Mouse (Mus musculus) testis, postnatal 14 days (tissue): Measurements from ENCODE around the gene Fstl5.

Experiments used
- DNase-seq: peaks from one replicate; pipeline ENCODE4 v3.0.0; 2021; ENCODE audit warnings: low spot score

Fstl5 gene

DNA sequence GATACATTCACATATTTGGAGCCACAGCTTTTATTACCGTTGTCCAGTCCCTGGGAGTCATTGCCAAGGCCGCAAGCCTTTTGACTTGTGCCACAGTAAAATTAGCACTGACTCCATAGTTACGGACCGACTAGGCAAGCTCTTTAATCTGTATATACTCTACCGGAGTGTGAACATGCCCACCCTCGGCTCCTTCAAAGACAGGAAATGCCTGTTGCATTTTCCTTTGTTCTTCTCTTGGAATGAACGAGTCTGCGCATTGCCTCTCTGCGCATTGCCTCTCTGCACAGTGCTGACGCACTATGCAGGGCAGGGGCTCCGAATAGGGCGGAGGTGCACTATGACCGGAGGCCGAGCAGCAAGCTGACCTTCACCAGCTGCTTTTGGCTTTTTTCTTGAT, 434.7 kb downstream of the Fstl5 start:
- DNase-seq = no peak

DNA sequence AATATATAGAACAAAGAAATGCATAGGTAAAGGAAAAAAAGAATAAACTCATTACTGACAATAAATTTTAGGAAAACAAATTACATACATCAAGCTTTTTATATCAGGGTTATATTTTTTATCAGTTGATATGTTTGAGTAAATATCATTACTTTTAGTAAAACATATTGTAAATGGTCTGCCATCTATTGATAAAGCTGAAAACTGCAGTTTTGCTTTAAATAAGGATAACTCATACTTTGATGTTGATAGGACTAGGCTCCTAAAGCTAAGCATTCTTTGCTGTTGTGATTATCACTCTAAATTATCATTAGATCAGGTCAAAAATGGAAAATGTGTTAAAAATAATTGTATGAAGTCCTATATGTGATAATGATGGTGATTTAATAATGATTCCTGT, 493.3 kb downstream of the Fstl5 start:
- DNase-seq = no peak

DNA sequence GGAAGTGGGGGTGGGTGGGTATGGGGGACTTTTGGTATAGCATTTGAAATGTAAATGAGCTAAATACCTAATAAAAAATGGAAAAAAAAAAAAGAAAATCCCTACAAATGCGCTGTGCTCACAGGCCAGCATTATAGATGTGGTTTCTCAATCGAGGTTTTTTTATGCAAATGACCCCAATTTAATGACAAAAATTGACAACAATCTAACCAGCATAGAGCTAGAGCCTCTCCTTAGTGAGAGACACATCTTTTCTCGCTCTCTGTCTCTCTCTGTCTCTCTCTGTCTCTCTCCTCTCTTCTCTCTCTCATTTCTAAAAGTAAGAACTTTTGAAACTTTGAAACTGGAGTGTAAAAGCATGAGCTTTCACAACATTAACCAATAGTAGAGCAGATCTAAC, 498.4 kb downstream of the Fstl5 start:
- DNase-seq = no peak

DNA sequence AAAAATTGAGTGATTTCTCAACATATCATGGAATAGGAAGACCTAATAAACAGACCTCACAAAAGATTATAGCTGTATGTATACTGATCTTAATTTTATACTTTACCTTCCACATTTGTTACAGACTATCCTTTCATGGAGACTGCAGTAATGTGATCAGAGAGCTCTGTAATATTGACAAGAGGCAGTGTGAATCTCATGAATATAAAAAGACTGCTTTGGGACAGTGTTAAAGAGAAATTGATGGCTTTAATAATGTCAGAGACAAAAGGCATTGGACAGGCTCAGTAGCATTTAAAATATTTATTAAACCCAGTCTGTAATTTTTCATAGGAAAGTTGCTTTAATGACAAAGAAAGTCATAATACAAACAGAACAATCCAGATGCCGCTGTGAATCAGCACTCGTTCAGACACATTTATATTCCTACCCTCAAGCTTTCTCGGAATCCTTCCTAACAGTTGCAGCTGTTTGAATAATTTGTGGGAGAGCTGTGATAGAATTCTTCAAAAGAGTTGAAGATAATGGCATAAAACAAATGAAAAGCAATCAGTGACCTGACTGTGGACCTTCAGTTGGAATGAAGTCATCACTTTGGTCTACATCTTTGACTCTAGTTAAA, 499.0 kb downstream of the Fstl5 start:
- DNase-seq = no peak

DNA sequence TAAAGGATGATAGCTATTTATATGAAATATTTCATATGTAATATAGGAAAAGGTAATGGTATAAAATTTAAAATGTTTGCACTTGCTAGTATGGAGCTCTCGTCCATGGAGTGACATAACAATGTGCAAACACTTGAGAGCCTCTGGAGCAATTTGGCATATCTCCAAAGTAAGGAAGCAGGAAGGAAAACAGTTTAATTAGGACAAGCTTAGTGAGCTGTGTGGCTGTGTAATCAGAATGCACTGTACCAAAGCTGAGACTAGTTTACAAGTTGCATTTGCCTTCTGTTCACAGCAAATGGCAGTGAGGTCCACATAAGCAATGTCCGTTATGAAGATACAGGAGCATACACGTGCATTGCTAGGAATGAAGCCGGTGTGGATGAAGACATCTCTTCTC, 519.1 kb downstream of the Fstl5 start:
- no peak for DNase-seq

DNA sequence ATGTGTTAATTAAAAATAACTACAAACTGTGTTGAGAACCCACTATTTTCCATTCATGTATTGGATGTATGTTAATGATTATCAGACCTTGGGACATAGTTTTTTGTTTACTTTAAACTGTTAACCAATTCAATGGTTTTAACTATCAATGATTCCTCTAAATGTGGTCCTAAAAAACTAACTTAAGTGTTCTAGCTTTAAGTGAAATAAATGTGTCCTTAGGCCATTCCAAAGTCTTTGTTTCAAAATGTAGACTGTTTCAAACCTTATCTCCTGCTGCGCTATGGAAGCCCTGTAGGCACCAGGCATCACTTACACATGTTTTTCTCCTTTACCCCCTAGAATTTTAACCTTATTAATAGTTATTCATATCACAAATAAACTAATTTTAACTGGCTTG, 546.0 kb downstream of the Fstl5 start:
- no peak for DNase-seq

DNA sequence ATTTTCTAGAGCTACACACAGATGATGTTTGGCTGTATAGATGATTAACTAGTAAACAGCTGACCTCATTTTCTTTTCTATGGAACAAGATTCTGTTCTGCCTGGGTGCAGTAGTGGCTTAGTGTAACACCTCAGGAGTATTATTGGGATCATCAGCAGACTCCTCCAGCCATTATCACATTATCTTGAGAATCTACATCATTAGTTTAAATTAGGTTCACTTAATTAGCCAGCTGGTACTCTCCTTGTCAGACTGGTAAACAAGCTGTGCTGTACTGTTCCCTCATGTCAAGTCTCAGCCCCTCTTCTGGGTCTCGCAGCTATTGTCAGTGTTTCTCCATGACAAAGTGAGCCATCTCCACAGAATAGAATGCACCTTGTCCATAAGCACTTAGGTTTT, 580.2 kb downstream of the Fstl5 start:
- no peak for DNase-seq

DNA sequence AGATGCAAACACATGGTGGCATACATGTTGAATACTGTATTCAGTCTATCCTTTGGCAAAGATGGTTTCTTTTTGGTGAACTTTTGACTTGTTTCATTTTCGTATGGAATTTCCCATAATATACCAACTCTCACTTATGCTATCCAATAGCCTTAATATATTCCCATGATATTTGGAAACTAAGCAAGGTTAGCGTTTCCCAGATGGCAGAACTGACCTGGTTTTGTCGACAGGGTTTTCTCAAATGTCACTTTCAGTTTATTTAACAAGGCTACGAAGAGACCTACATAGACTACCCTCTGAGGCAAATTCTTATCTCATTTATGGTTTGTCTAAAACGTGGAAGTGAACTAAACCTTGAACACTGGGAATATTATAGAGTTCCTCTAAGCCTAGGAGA, 596.8 kb downstream of the Fstl5 start:
- DNase-seq = no peak

DNA sequence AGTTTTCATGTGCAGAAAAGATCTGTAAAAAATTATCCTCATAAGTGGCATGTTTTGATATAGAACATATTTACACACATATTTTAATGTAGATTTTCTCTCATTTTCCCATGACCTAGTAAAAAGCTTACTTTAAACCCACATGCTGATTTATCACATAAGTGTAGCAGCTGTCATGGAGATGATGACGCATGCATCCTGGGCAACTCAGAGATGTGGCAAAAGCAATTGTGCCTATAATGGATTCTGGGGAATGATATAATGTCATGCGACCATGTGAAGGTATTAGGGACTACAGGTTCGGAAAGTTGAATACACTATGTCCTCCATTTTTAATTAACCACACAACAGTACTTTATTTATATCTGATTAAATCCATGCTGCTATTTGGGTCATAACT, 601.9 kb downstream of the Fstl5 start:
- no peak for DNase-seq

DNA sequence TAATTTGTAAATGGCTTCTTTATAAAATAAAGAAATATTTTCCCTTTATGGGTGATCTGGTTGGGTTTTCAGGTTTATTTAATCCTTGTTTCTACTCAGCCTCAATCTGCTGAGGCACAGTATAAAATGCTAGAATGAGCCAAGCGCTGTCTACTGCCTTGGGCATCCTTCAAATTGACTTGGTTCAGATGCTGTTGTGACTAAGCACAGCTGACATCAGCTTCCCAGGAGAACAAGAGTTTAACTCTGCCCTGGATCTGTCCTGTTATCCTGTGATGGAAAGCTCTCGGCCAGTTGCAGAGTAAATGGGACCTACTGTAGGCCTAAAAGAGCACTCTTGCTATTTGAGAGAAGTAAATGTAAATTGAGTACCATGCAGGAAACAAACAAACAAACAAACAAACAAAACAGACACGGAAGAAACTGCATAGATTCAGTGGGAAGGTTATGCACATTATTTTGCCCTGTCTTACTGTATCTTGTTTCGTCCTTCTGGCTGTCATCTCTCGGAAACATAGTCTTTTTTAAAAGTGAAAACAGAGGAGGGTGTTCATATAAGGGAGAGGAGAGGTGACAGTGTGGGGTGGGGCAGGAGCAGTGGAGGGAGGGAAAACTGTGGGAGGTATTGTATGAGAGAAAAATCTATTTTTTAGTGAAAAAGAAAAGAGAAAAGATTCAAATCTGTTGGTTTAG, 605.9 kb downstream of the Fstl5 start:
- no peak for DNase-seq

DNA sequence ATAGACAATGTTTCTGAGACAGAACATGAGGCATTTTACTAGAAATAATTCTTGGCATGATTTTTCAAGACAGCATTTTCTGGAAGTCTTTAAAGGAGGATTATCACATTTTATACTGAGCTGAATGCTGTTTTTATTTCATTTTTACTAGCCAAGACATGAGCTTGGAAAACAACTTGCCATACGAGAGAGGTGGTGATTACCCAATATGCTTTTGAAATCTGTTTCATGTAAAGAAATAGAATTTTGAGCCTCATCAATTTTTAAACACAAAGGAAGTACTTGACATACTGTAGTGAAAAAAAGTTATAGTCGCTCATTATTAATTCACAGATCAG, 606.4 kb downstream of the Fstl5 start:
- DNase-seq = no peak

DNA sequence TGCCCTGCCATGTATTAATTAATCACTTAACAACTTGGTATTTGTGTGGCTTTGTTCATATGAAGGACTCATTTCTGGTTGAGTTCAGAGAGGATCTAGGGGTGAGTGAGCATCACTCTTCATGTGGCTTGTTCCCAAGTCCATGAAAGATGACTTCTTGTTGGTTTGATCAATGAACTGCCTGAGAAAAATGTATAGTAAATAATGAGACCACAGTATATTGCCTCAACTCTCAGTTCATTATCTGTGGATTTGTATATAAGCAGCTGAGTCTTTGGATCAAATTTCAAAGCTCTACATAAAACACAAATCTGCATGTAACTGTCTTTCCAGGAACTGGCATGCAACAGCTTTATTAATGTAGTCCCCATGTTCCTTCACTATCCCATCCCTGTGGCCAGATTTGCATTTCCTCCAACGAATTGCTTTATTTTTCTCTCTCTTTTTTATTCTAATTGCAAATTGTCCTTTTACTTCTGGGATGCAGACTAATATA, 623.1 kb downstream of the Fstl5 start:
- DNase-seq = no peak

DNA sequence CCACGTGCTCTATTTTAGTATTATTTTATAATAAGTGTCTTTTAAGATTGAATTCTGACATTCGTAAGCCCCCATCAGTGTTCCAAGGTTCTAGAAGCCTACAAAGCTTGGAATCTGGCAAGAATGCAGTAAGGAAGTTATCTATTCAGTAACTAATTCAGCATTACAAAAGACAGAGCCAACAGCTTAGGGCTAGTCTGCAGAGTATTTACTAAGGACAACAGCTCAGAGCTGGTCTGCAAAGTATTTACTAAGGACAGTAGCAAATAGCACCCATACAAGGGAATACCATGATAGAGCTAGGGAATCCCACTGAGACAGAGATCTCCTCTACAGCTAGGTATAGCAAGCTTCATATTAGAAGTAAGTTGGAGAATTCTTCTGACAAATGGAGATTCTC, 665.2 kb downstream of the Fstl5 start:
- no peak for DNase-seq
